Mouse (Mus musculus): Measurements from ENCODE around the gene Tmem260. TPM values are rescaled to one million over a fixed set of nuclear protein-coding genes. Genes with fewer than 3 reads are reported as not detected.

Tmem260 gene
- polyA plus RNA-seq, 1 experiment = 13.9 TPM

DNA sequence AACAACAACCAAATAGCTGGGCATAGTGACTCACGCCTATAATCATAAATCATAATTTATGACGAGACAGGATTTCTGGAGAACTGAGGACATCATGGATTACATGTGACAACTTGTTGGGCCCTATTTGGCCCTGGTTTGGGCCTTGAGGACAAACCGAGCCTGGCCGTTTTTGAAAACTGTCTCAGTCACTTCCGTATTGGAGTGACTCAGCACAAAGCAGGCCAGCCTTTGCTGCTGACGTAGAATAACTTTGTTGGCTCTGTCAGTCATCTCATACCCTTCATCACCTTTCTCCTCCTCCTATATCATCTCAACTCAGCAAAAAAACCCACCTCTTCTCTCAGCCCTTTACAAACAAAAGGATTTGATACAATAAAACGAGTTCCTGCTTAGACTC lies 103.8 kb downstream of the Tmem260 start:
- DNase-seq = no peak
- 75% methylated on average over 7 of the region's 7 CpGs for WGBS
- TF ChIP-seq CTCF (conservative IDR thresholded peaks at IDR 0.05; ENCODE audit: insufficient read depth, insufficient read length, low read depth, low read length) (no peak), POLR2A (IDR thresholded peaks at IDR 0.05; ENCODE audit: low read depth, low read length) (no peak)
- Histone ChIP-seq H3K4me1 (ENCODE audit: control insufficient read depth, insufficient read depth, low read length) (no peaks in the 10 kb centered on the region), H3K27ac (ENCODE audit: insufficient read depth, low read depth, low read length) (no peak overlapping the region), H3K4me3 (ENCODE audit: insufficient read depth, low read depth, low read length) (no peak overlapping the region), H3K27me3 (replicated peaks; ENCODE audit: control insufficient read depth, insufficient read depth, low read length) (no peaks in the 10 kb centered on the region), H3K36me3 (ENCODE audit: control insufficient read depth, insufficient read depth, low read length) (no peaks in the 10 kb centered on the region)

DNA sequence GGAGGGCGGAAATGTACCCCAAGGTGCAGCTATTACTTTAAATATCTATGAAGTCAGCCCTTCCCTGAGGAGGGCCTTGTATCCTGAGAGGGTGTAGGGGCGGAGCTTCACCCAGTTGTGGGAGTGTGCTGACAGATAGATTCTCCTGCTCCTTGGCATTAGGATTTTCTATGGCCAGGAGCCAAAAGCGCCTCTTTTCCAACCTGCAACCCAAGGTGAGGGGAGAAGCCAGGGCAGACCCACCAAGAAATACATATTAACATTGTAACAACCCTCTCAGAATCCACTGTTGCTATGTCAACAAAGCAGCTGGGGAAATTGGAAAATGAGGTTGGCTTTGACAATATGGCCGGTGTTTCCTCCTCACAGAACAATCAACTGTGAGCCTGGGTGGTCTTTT lies 107.3 kb downstream of the Tmem260 start:
- no peak overlapping the region for H3K27ac ChIP-seq (ENCODE audit: insufficient read depth, low read depth, low read length)
- no peaks in the 10 kb centered on the region for H3K4me1 ChIP-seq (ENCODE audit: control insufficient read depth, insufficient read depth, low read length)
- no peak overlapping the region for H3K4me3 ChIP-seq (ENCODE audit: insufficient read depth, low read depth, low read length)
- H3K36me3 ChIP-seq (ENCODE audit: control insufficient read depth, insufficient read depth, low read length) = no peaks in the 10 kb centered on the region
- 86% methylated on average over 4 of the region's 4 CpGs for WGBS
- TF ChIP-seq POLR2A (IDR thresholded peaks at IDR 0.05; ENCODE audit: low read depth, low read length) (no peak), CTCF (conservative IDR thresholded peaks at IDR 0.05; ENCODE audit: insufficient read depth, insufficient read length, low read depth, low read length) (no peak)
- no peaks in the 10 kb centered on the region for H3K27me3 ChIP-seq (replicated peaks; ENCODE audit: control insufficient read depth, insufficient read depth, low read length)
- no peak for DNase-seq

DNA sequence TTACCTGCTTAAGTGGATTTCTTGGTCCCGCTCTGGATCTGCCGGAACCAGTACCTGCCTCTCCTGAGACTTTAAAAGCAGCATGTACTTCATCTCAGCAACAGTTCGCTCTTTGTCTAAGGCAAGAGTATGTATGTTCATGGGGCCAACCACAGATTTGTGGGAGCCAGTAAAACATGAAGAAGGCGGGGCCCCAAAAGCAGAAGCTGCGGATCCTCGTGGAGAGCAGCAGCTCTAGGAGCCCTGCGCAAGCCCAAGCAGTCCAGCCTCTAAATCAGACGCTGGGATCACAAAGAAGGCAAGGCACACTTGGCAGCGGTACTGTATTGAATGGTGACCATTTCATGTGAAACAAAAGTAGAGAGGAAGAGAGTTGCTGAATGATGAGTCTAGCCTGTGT lies 107.8 kb downstream of the Tmem260 start:
- Histone ChIP-seq H3K27me3 (replicated peaks; ENCODE audit: control insufficient read depth, insufficient read depth, low read length) (no peaks in the 10 kb centered on the region), H3K27ac (ENCODE audit: insufficient read depth, low read depth, low read length) (no peak overlapping the region), H3K4me3 (ENCODE audit: insufficient read depth, low read depth, low read length) (no peak overlapping the region), H3K36me3 (ENCODE audit: control insufficient read depth, insufficient read depth, low read length) (no peaks in the 10 kb centered on the region), H3K4me1 (ENCODE audit: control insufficient read depth, insufficient read depth, low read length) (no peaks in the 10 kb centered on the region)
- DNase-seq = no peak
- WGBS = 88% methylated on average over 9 of the region's 9 CpGs
- TF ChIP-seq CTCF (conservative IDR thresholded peaks at IDR 0.05; ENCODE audit: insufficient read depth, insufficient read length, low read depth, low read length) = no peak
- TF ChIP-seq POLR2A (IDR thresholded peaks at IDR 0.05; ENCODE audit: low read depth, low read length) = no peak

- Histone ChIP-seq H3K27ac (ENCODE audit: insufficient read depth, low read depth, low read length) (no peak overlapping the region), H3K27me3 (replicated peaks; ENCODE audit: control insufficient read depth, insufficient read depth, low read length) (no peaks in the 10 kb centered on the region), H3K36me3 (ENCODE audit: control insufficient read depth, insufficient read depth, low read length) (no peaks in the 10 kb centered on the region), H3K4me1 (ENCODE audit: control insufficient read depth, insufficient read depth, low read length) (no peaks in the 10 kb centered on the region), H3K4me3 (ENCODE audit: insufficient read depth, low read depth, low read length) (no peak overlapping the region)
- no peak for DNase-seq
- TF ChIP-seq CTCF (conservative IDR thresholded peaks at IDR 0.05; ENCODE audit: insufficient read depth, insufficient read length, low read depth, low read length) (no peak), POLR2A (IDR thresholded peaks at IDR 0.05; ENCODE audit: low read depth, low read length) (no peak)
- WGBS = 76% methylated on average over 4 of the region's 4 CpGs
Observed at GRCm38 (mm10) chr14:48558975-48559374, 113.1 kb downstream of the Tmem260 start.

DNA sequence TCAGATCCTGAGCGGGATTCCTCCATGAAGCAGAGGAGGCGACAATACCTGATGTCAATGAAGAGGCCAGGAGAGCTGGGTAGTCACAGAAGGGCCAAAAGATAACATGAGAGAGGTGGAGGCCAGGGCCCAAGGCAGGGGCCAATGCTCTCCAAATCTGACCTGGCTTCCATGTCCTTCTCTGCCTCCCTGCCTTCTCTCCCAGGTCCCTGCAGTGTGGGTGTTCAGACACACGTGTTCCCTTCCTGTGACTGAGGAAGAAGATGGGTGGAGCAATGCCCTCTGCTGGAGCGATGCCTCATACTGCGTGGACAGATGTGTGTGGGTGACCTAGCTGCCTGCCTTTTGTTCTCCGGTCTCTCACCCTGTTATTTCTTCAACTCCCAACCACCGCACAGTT lies 113.8 kb downstream of the Tmem260 start:
- no peak for TF ChIP-seq POLR2A (IDR thresholded peaks at IDR 0.05; ENCODE audit: low read depth, low read length)
- TF ChIP-seq CTCF (conservative IDR thresholded peaks at IDR 0.05; ENCODE audit: insufficient read depth, insufficient read length, low read depth, low read length) = 0 out of 2 replicates have a peak, but pooled peaks have one; percentile 7
- Histone ChIP-seq H3K36me3 (ENCODE audit: control insufficient read depth, insufficient read depth, low read length) (no peaks in the 10 kb centered on the region), H3K27ac (ENCODE audit: insufficient read depth, low read depth, low read length) (no peak overlapping the region), H3K27me3 (replicated peaks; ENCODE audit: control insufficient read depth, insufficient read depth, low read length) (no peaks in the 10 kb centered on the region), H3K4me1 (ENCODE audit: control insufficient read depth, insufficient read depth, low read length) (no peaks in the 10 kb centered on the region), H3K4me3 (ENCODE audit: insufficient read depth, low read depth, low read length) (no peak overlapping the region)
- WGBS = 69% methylated on average over 7 of the region's 7 CpGs
- DNase-seq = no peak

GRCm38 (mm10) chr14:48566596-48566995 lies 120.7 kb downstream of the Tmem260 start:
- H3K4me1 ChIP-seq (ENCODE audit: control insufficient read depth, insufficient read depth, low read length) = no peaks in the 10 kb centered on the region
- no peaks in the 10 kb centered on the region for H3K27me3 ChIP-seq (replicated peaks; ENCODE audit: control insufficient read depth, insufficient read depth, low read length)
- no peaks in the 10 kb centered on the region for H3K36me3 ChIP-seq (ENCODE audit: control insufficient read depth, insufficient read depth, low read length)
- 33% methylated on average over 7 of the region's 7 CpGs for WGBS
- TF ChIP-seq CTCF (conservative IDR thresholded peaks at IDR 0.05; ENCODE audit: insufficient read depth, insufficient read length, low read depth, low read length) (no peak), POLR2A (IDR thresholded peaks at IDR 0.05; ENCODE audit: low read depth, low read length) (no peak)
- no peak overlapping the region for H3K4me3 ChIP-seq (ENCODE audit: insufficient read depth, low read depth, low read length)
- DNase-seq = no peak
- no peak overlapping the region for H3K27ac ChIP-seq (ENCODE audit: insufficient read depth, low read depth, low read length)

Other genes starting within 250 kb of the Tmem260 start
- not detected in 2 replicates for gene Otx2, start 227.7 kb downstream of the Tmem260 start, polyA plus RNA-seq (2012; rRNA removed)

Data from kidney, adult 2 months (tissue).